12 mouse cellular contexts compared by ENCODE assay signal in the genomic region with DNA sequence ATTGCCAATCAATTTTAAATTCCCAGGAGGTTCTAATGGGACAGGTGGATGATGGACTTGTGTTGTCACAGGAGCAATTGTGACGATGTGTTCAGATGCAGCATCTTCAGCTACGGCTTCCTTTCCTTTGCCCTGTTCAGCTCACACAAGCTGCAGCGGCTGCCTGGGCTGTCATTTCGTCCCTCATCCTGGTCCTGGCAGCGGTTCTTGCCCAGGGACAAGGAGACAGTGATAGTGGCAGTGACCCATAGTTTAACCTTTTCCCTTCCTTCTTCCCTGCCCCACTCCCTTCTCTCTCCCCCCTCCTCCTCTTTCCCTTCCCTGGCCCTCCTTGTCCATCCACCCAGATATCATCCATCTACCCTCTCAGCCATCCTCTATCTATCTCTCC. TPM values are rescaled to one million over a fixed set of nuclear protein-coding genes. Genes with fewer than 3 reads are reported as not detected.
DNase-seq lines count a peak whose midpoint lies in the region; ATAC-seq and TF ChIP-seq lines count a peak whose summit lies in the region.
"Had no signal": no experiment of that assay in that cellular context is flagged by ENCODE, and none has a peak within 500 bp of the region (broad histone marks: within the 10 kb centered on the region; RNA-seq: fewer than 3 reads in every experiment).

No protein-coding gene starts in this region.

- no peak for TF ChIP-seq EP300 in stomach, postnatal 0 days (optimal IDR thresholded peaks at IDR 0.05)

- no peak overlapping the region for H3K4me3 ChIP-seq in forebrain, embryonic 12.5 days (replicated peaks)
- no peak overlapping the region for H3K4me3 ChIP-seq in forebrain, embryonic 11.5 days (ENCODE audit: low read depth, low read length)
- no peak overlapping the region for H3K4me3 ChIP-seq in midbrain, postnatal 0 days (ENCODE audit: low read depth, low read length)
- H3K4me3 ChIP-seq in midbrain, embryonic 10.5 days = no peak overlapping the region
- no peak overlapping the region for H3K4me3 ChIP-seq in hindbrain, embryonic 13.5 days
- H3K4me3 ChIP-seq in stomach, postnatal 0 days (ENCODE audit: low read depth, low read length) = no peak overlapping the region
- H3K4me3 ChIP-seq: embryonic facial prominence, embryonic 12.5 days; heart, embryonic 15.5 days; limb, embryonic 12.5 days; liver, embryonic 12.5 days had no signal

- no peaks in the 10 kb centered on the region for H3K9me3 ChIP-seq in forebrain, embryonic 12.5 days
- H3K9me3 ChIP-seq in forebrain, embryonic 11.5 days (ENCODE audit: control insufficient read depth, low read length) = no peaks in the 10 kb centered on the region
- H3K9me3 ChIP-seq in midbrain, postnatal 0 days (ENCODE audit: low read length) = no peaks in the 10 kb centered on the region
- no peaks in the 10 kb centered on the region for H3K9me3 ChIP-seq in midbrain, embryonic 10.5 days (replicated peaks)
- H3K9me3 ChIP-seq in hindbrain, embryonic 13.5 days = no peaks in the 10 kb centered on the region
- no peaks in the 10 kb centered on the region for H3K9me3 ChIP-seq in stomach, postnatal 0 days (ENCODE audit: control insufficient read depth, low read length)
- H3K9me3 ChIP-seq: embryonic facial prominence, embryonic 12.5 days; heart, embryonic 15.5 days; limb, embryonic 12.5 days; liver, embryonic 12.5 days had no signal

- peaks cover 26% of the 10 kb centered on the region for H3K36me3 ChIP-seq in forebrain, embryonic 12.5 days (replicated peaks)
- H3K36me3 ChIP-seq in forebrain, embryonic 11.5 days (ENCODE audit: control insufficient read depth, insufficient read depth, low read length) = no peaks in the 10 kb centered on the region
- H3K36me3 ChIP-seq in midbrain, postnatal 0 days (ENCODE audit: insufficient read depth, low read length) = peaks cover 43% of the 10 kb centered on the region
- H3K36me3 ChIP-seq in midbrain, embryonic 10.5 days = peaks cover 28% of the 10 kb centered on the region
- peaks cover 58% of the 10 kb centered on the region for H3K36me3 ChIP-seq in hindbrain, embryonic 13.5 days
- no peaks in the 10 kb centered on the region for H3K36me3 ChIP-seq in stomach, postnatal 0 days (ENCODE audit: control insufficient read depth, insufficient read depth, low read length)

- H3K9ac ChIP-seq in forebrain, embryonic 12.5 days = peak overlapping the region; percentile 25; the same call in 1 of the 2 replicates
- H3K9ac ChIP-seq in forebrain, embryonic 11.5 days (ENCODE audit: low read length) = no peak overlapping the region; the same call in 1 of the 2 replicates
- H3K9ac ChIP-seq in midbrain, postnatal 0 days (replicated peaks; ENCODE audit: low read length, poor library complexity, severe bottlenecking) = 0 out of 2 replicates have a peak overlapping the region, but pooled peaks have one; percentile 24
- H3K9ac ChIP-seq in hindbrain, embryonic 13.5 days = 0 out of 2 replicates have a peak overlapping the region, but pooled peaks have one; percentile 20
- H3K9ac ChIP-seq in stomach, postnatal 0 days (ENCODE audit: low read length) = no peak overlapping the region
- H3K9ac ChIP-seq: embryonic facial prominence, embryonic 12.5 days; heart, embryonic 15.5 days; limb, embryonic 12.5 days; liver, embryonic 12.5 days had no signal

- no peak overlapping the region for H3K4me2 ChIP-seq in forebrain, embryonic 12.5 days
- no peak overlapping the region for H3K4me2 ChIP-seq in forebrain, embryonic 11.5 days (ENCODE audit: low read depth, low read length, severe bottlenecking)
- no peak overlapping the region for H3K4me2 ChIP-seq in midbrain, postnatal 0 days (ENCODE audit: low read depth, low read length, poor library complexity, severe bottlenecking)
- H3K4me2 ChIP-seq in hindbrain, embryonic 13.5 days = no peak overlapping the region
- no peak overlapping the region for H3K4me2 ChIP-seq in stomach, postnatal 0 days (replicated peaks; ENCODE audit: low read depth)
- H3K4me2 ChIP-seq: embryonic facial prominence, embryonic 12.5 days; heart, embryonic 15.5 days; limb, embryonic 12.5 days; liver, embryonic 12.5 days had no signal

- H3K27me3 ChIP-seq in forebrain, embryonic 12.5 days = no peaks in the 10 kb centered on the region
- no peaks in the 10 kb centered on the region for H3K27me3 ChIP-seq in forebrain, embryonic 11.5 days (ENCODE audit: control insufficient read depth, insufficient read depth, low read length)
- no peaks in the 10 kb centered on the region for H3K27me3 ChIP-seq in midbrain, postnatal 0 days (ENCODE audit: insufficient read depth, low read length)
- H3K27me3 ChIP-seq in midbrain, embryonic 10.5 days (ENCODE audit: low read depth, poor library complexity, severe bottlenecking) = no peaks in the 10 kb centered on the region
- no peaks in the 10 kb centered on the region for H3K27me3 ChIP-seq in hindbrain, embryonic 13.5 days
- H3K27me3 ChIP-seq in stomach, postnatal 0 days (ENCODE audit: control insufficient read depth, insufficient read depth, low read length) = no peaks in the 10 kb centered on the region
- H3K27me3 ChIP-seq: embryonic facial prominence, embryonic 12.5 days; heart, embryonic 15.5 days; limb, embryonic 12.5 days; liver, embryonic 12.5 days had no signal

- DNase-seq in forebrain, embryonic 11.5 days (ENCODE audit: low spot score) = no peak
- no peak for DNase-seq in midbrain, postnatal 0 days (ENCODE audit: low spot score)
- DNase-seq in midbrain, embryonic 10.5 days (ENCODE audit: low spot score) = no peak
- no peak for DNase-seq in stomach, postnatal 0 days (ENCODE audit: low spot score)
- DNase-seq in adrenal gland, adult (ENCODE audit: inconsistent age in 2 of 2, low spot score in 1 of 2) = no peak
- no peak for DNase-seq in gastrocnemius, postnatal 25 days

- ATAC-seq in forebrain, embryonic 12.5 days (ENCODE audit: low FRiP score) = no peak
- ATAC-seq in forebrain, embryonic 11.5 days (replicated peaks; ENCODE audit: low FRiP score) = no peak
- no peak for ATAC-seq in midbrain, postnatal 0 days (ENCODE audit: low FRiP score)
- peak; percentile 46; the same call in 1 of the 2 replicates for ATAC-seq in hindbrain, embryonic 13.5 days (ENCODE audit: low FRiP score)
- ATAC-seq in stomach, postnatal 0 days (ENCODE audit: low FRiP score, low TSS enrichment) = 0 out of 2 replicates have a peak, but pooled peaks have one; percentile 13
- ATAC-seq: liver, embryonic 12.5 days had no signal

- WGBS in forebrain, embryonic 12.5 days = 88% methylated on average over 5 of the region's 5 CpGs
- 93% methylated on average over 5 of the region's 5 CpGs for WGBS in forebrain, embryonic 11.5 days
- WGBS in midbrain, postnatal 0 days = 83% methylated on average over 5 of the region's 5 CpGs
- 92% methylated on average over 5 of the region's 5 CpGs for WGBS in midbrain, embryonic 10.5 days
- WGBS in hindbrain, embryonic 13.5 days = 75% methylated on average over 5 of the region's 5 CpGs
- WGBS in stomach, postnatal 0 days = 74% methylated on average over 5 of the region's 5 CpGs

- TF ChIP-seq CTCF in midbrain, postnatal 0 days (IDR thresholded peaks at IDR 0.05) = no peak
- no peak for TF ChIP-seq CTCF in stomach, postnatal 0 days (IDR thresholded peaks at IDR 0.05; ENCODE audit: low read depth)

- H3K27ac ChIP-seq in forebrain, embryonic 12.5 days = no peak overlapping the region
- H3K27ac ChIP-seq in forebrain, embryonic 11.5 days (ENCODE audit: low read depth, low read length) = no peak overlapping the region
- no peak overlapping the region for H3K27ac ChIP-seq in midbrain, postnatal 0 days (ENCODE audit: low read depth, low read length)
- H3K27ac ChIP-seq in midbrain, embryonic 10.5 days (replicated peaks) = no peak overlapping the region
- no peak overlapping the region for H3K27ac ChIP-seq in hindbrain, embryonic 13.5 days
- no peak overlapping the region for H3K27ac ChIP-seq in stomach, postnatal 0 days (replicated peaks)
- H3K27ac ChIP-seq: embryonic facial prominence, embryonic 12.5 days; heart, embryonic 15.5 days; limb, embryonic 12.5 days; liver, embryonic 12.5 days had no signal

- peaks cover 3% of the 10 kb centered on the region; the same call in 1 of the 2 replicates for H3K4me1 ChIP-seq in forebrain, embryonic 12.5 days
- no peaks in the 10 kb centered on the region for H3K4me1 ChIP-seq in forebrain, embryonic 11.5 days (replicated peaks; ENCODE audit: control insufficient read depth, insufficient read depth, low read length)
- no peaks in the 10 kb centered on the region for H3K4me1 ChIP-seq in midbrain, postnatal 0 days (ENCODE audit: insufficient read depth, low read length)
- H3K4me1 ChIP-seq in midbrain, embryonic 10.5 days = 0 out of 2 replicates have a peak, but pooled peaks cover 4% of the 10 kb centered on the region
- H3K4me1 ChIP-seq in hindbrain, embryonic 13.5 days (replicated peaks) = peaks cover 4% of the 10 kb centered on the region
- no peaks in the 10 kb centered on the region for H3K4me1 ChIP-seq in stomach, postnatal 0 days (replicated peaks; ENCODE audit: control insufficient read depth, insufficient read depth)
- H3K4me1 ChIP-seq: embryonic facial prominence, embryonic 12.5 days; heart, embryonic 15.5 days; limb, embryonic 12.5 days had no signal

RNA-seq across cellular contexts. Expression of gene Vps35l, which starts 26.8 kb away (rescaled TPM):
- polyA plus RNA-seq in forebrain, embryonic 12.5 days (2016; fragmentation: Nextera tagmentation; extraction: Ambion mirVana) = 89.2 and 91.5 TPM in 2 replicates
- 74.9 and 75.2 TPM in 2 replicates for polyA plus RNA-seq in forebrain, embryonic 11.5 days (2014; fragmentation: Nextera tagmentation; extraction: Ambion mirVana)
- total RNA-seq in midbrain, postnatal 0 days (2014; rRNA removed) = 105 and 114 TPM in 2 replicates
- 89.4 and 93.2 TPM in 2 replicates for polyA plus RNA-seq in midbrain, postnatal 0 days (2015; fragmentation: Nextera tagmentation; extraction: Ambion mirVana)
- polyA plus RNA-seq in midbrain, embryonic 10.5 days (2016; fragmentation: Nextera tagmentation; extraction: Ambion mirVana) = 68.6 and 84.0 TPM in 2 replicates
- 93.0 and 95.2 TPM in 2 replicates for polyA plus RNA-seq in hindbrain, embryonic 13.5 days (2015; fragmentation: Nextera tagmentation; extraction: Ambion mirVana)
- polyA plus RNA-seq in stomach, postnatal 0 days (2015; fragmentation: Nextera tagmentation; extraction: Ambion mirVana) = 31.2 and 32.7 TPM in 2 replicates
- total RNA-seq in gastrocnemius, postnatal 25 days (2021) = 10 to 100 TPM; 16.5 to 18.7 TPM

RNA-seq across cellular contexts. Expression of gene Ccp110, which starts 54.5 kb away (rescaled TPM):
- polyA plus RNA-seq in forebrain, embryonic 12.5 days (2016; fragmentation: Nextera tagmentation; extraction: Ambion mirVana) = 44.8 and 57.6 TPM in 2 replicates
- polyA plus RNA-seq in forebrain, embryonic 11.5 days (2014; fragmentation: Nextera tagmentation; extraction: Ambion mirVana) = 26.8 and 28.0 TPM in 2 replicates
- total RNA-seq in midbrain, postnatal 0 days (2014; rRNA removed) = 24.2 and 28.6 TPM in 2 replicates
- 14.7 and 17.4 TPM in 2 replicates for polyA plus RNA-seq in midbrain, postnatal 0 days (2015; fragmentation: Nextera tagmentation; extraction: Ambion mirVana)
- 33.0 and 40.4 TPM in 2 replicates for polyA plus RNA-seq in midbrain, embryonic 10.5 days (2016; fragmentation: Nextera tagmentation; extraction: Ambion mirVana)
- 28.1 and 32.5 TPM in 2 replicates for polyA plus RNA-seq in hindbrain, embryonic 13.5 days (2015; fragmentation: Nextera tagmentation; extraction: Ambion mirVana)
- 2.6 and 2.7 TPM in 2 replicates for polyA plus RNA-seq in stomach, postnatal 0 days (2015; fragmentation: Nextera tagmentation; extraction: Ambion mirVana)
- 1 to 10 TPM; 2.4 to 2.8 TPM for total RNA-seq in gastrocnemius, postnatal 25 days (2021)

Comparison
In these comparisons a context has a peak if more than half of its experiments do, and no peak if none do; other contexts are left out.
1. H3K9ac ChIP-seq: peak in forebrain, embryonic 12.5 days (single experiment), midbrain, postnatal 0 days (single experiment) and hindbrain, embryonic 13.5 days (single experiment); none in forebrain, embryonic 11.5 days (single experiment) and stomach, postnatal 0 days (single experiment).
2. ATAC-seq: peak in hindbrain, embryonic 13.5 days (single experiment) and stomach, postnatal 0 days (single experiment); none in forebrain, embryonic 12.5 days (single experiment), forebrain, embryonic 11.5 days (single experiment) and midbrain, postnatal 0 days (single experiment).